Mouse (Mus musculus): ENCODE data around the gene Gm20532.

Gm20532 gene

DNA sequence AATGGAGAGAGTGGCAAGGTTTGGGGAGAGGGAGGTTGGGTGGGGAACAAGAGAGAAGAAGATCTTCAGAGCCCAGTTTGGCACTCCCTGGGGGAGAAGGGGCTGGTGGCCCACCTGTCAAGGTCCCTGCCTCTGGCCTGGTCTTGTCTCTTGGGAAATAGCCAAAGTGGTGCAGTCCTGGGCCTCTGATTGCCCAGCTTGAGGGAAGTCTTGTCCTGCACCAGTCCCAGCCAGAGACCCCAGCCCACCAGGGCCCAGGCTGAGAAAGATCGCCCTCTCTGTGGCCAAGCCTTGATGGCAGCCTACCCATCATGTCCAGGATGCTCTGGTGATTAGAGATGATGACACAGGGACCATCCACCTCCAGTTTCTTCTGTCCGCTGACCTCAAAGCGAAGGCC lies 10.5 kb downstream of the Gm20532 start:
- DNase-seq (ENCODE audit: low spot score), result no peak

DNA sequence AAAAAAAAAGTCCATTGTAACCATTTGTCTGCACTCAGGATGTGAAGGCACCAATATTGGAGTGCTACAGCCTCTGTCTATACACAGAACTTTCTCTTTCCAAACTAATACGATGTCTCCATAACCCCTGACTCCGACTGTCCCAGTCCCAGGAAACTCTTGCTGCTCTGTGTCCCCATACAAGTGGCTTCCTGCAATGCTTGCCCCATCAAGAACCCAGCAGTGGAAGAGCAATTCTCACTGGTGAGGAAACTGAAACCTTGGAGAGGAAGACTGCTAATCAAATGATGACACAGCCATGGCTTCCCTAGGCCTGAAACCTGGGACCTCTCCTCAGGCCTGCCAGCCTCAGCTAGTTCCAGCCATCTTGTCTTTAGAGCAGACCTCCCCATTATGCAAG lies 11.4 kb downstream of the Gm20532 start:
- no peak for DNase-seq (ENCODE audit: low spot score)

GRCm38 (mm10) chr2:26598462-26598861 lies 12.0 kb downstream of the Gm20532 start:
- DNase-seq (ENCODE audit: low spot score), result no peak

DNA sequence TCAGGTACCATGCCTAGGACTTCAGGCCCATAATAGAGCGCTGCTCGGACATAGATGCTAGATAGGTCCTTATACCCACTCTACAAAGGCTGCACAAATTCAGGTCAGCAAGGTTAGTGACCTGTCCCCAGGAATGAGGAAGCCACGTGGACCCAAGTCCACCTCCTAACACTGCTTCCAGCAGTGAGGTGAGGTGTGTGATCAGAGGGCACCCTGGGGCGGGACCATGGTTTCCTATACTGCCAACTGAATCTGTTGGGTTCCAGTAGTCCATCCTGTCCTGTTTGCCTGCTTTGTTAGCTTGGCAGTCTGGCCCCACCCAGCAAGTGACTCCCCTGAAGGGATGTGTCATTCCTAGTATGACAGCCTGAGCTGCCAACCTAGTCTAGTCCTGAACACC lies 13.5 kb downstream of the Gm20532 start:
- no peak for DNase-seq (ENCODE audit: low spot score)

GRCm38 (mm10) chr2:26600664-26601063 lies 14.2 kb downstream of the Gm20532 start:
- DNase-seq (ENCODE audit: low spot score), result no peak

DNA sequence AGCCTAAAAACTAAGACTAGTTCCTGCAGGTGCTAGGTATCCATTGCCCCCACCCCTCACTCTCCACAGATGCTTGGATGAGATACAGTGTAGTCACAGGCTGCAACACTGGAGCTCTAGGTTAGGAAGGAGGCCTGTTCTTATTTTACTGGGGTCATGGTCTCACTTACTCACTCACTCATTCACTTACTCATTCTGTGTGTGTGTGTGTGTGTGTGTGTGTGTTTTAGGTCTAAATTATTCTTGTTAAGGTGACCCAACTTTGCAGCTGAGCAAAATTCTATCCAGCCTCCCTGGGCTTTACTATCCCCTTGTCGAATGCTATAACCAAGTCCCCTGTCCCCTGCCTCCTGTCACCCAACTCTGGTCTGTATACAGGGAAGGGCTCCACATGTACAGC lies 15.2 kb downstream of the Gm20532 start:
- DNase-seq (ENCODE audit: low spot score), result no peak

DNA sequence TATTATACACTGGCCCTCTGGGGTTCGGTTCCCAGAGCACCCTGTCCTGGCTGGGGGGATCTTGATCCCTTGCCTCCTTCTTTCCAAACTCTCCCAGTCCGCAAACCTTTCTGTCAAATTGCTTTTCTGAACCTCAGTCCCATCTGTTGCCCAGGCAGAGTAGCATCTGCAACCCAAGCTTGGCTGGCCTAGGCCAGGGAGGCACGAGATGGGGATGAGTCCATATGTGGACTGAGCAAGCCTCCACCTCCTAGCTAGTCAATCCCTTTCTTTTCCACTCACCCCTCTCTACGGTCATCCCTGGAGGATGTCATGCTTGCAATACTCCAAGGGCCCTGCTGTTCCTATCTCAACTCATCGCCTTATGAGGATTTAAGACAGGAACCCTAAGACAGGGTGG lies 16.2 kb downstream of the Gm20532 start:
- DNase-seq (ENCODE audit: low spot score), result no peak

GRCm38 (mm10) chr2:26603159-26603558 lies 16.7 kb downstream of the Gm20532 start:
- no peak for DNase-seq (ENCODE audit: low spot score)

- DNase-seq (ENCODE audit: low spot score), result peak; percentile 86
Observed at GRCm38 (mm10) chr2:26603720-26604671, 17.6 kb downstream of the Gm20532 start, which contains the start of gene Agpat2. Gene Agpat2, minus strand, starts transcription at chr2:26604417.

- DNase-seq (ENCODE audit: low spot score), result no peak
Observed at GRCm38 (mm10) chr2:26605331-26605730, 18.9 kb downstream of the Gm20532 start.

DNA sequence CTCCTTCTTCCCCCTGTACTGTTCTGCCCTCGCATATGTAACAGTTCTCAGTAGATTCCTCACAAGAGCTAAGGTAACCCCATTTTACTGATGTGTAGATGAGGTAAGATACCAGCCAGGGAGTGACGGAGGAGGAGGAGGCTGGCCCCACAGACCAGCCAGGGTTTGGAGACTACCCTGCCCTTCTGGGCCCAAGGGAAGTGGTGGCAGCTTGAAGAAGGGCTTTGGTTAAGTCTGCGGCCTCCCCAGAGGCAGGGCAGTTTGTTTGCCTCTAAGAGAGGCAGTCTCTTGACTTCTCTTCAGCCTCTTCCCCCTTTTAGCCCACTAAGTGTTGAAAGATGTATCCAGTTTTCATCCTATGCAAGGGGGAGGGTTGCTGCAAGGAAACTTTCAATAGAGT lies 20.1 kb downstream of the Gm20532 start:
- DNase-seq (ENCODE audit: low spot score), result no peak

DNA sequence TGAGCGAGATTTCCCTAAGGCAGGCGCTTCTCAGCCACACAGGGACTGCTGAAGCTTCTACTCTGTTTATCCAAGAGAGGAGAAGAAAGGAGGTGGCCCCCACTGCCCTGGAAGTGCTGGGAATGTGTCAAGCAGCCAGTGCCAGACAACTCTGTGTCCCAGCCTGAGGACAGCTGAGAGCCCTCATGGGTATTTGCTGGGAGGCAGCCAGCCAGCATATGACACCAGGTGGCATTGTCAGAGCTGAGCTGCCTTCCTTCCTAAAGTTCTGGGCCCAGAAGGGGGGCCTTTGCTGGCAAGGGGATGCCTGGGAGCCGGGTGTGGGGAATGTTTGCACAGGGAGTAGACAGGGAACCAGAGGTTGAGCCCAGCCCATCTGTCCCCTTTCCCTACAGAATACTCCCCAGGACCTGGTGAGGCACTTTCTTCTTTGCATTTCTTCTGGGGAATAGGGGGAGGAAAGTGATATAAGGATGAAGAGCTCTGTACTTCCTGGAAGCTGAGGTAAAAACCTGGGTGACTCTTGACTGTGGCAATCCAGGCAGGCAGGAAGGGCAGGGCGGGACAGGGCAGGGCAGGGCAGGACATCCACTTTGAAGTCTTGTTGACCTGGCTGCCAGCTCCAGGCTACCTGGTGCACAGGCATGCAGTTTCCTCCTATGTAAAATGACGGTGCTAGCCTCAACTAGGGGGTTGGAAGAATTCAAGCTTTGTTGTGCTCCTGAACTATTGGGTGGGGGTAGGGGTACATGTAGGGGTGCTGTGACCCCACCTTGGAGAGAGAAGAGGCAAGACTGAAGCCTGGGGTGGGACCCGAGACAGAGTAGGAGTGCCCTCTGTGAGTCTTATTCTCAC lies 20.8 kb downstream of the Gm20532 start:
- DNase-seq (ENCODE audit: low spot score), result no peak

DNA sequence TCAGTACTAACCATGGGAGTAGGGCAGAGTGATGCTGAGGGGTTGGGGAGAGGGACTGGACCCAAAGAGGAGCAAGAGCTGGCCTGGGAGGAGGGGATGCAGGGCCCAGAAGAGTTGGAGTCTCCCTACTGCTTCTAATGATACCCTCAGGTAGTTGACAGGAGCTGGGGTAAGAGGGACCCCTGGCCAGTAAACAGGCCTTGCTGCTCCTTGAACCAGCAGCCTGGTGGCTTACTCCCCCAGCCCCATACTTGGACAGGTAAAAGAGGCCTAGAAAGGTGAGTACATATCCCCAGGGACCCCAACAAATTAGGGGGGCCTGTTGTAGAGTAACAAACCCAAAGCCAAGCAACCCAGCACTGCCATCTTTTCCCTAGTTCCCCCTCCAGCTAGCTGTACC lies 22.3 kb downstream of the Gm20532 start:
- no peak for DNase-seq (ENCODE audit: low spot score)

- DNase-seq (ENCODE audit: low spot score), result no peak
Observed at GRCm38 (mm10) chr2:26609261-26609661, 22.8 kb downstream of the Gm20532 start.

DNA sequence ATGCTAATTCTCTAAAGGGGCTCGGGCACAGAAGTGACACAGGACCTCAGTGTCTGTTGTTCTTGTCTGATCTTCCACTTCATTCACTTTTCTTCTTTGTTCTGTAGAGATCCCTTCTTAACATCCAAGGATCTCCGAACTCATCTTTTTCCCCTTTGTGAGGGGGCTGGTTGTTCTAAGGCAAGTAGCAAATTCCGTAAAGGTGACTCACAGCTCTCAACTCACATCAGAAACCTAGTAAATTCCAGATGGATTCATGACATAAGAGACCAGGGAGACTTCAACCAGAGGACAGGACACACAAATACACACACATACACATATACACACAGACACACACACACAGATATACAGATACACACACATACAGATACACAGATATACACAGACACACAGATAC lies 24.1 kb downstream of the Gm20532 start:
- DNase-seq (ENCODE audit: low spot score), result no peak

DNA sequence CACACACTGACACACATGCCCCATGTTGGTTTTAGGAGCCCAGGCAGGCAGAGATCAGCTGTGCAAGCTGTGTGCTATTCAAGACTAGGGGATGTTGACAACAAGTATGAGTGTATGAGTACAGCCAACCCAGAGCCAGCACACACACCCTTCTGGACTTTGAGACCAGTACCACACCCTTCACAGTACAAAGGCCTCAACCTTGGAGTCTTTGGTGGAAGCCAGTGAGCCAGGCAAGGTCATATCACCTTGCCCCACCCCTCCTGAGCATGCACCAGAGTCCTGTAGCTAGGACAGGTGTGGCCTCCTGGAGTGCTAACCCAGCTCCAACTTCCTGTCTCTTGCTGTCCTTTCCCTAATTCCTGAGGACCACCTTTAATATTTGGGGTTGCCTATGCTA lies 24.6 kb downstream of the Gm20532 start:
- DNase-seq (ENCODE audit: low spot score), result no peak

- DNase-seq (ENCODE audit: low spot score), result no peak
Observed at GRCm38 (mm10) chr2:26611896-26612295, 25.5 kb downstream of the Gm20532 start.

- DNase-seq (ENCODE audit: low spot score), result no peak
Observed at GRCm38 (mm10) chr2:26614903-26615302, 28.5 kb downstream of the Gm20532 start.

GRCm38 (mm10) chr2:26615459-26616124 lies 29.2 kb downstream of the Gm20532 start:
- DNase-seq (ENCODE audit: low spot score), result no peak

DNA sequence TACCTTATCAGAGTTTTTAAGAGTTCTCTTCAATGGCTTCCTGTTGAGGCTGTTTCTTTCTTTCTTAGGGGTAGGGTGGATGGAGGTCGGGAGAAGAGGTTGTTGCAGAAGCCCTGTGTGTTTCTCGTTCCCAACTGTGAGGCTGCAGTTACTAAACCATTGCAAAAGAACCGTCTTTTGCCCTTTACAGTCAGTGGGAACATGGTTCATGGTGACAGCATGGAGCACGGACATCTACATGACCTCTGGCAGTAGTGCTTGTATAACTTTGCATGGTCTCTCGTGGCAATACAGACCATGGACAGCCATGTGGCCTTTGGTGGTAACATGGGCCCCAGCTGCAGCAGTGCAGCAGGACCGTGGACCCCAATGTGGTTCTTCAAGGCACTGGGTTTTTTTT lies 30.9 kb downstream of the Gm20532 start:
- DNase-seq (ENCODE audit: low spot score), result no peak

DNA sequence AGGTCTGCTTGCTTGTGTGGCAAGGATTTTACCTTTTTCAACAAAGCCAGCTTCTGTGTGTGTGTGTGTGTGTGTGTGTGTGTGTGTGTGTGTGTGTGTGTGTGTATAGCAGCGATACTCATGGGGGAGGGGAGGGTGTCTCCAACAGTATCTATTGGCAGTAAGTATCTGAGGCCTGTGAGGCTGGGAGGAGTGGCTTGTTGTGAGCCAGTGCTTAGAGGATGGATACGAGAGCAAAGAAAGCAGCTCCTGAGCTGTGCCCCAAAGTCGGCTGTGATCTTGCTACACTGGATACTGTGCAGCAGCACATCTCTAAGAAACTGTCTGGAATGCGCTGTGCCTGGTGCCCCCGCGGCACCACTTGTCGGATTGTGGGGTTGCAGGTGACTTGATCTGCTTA lies 31.5 kb downstream of the Gm20532 start:
- DNase-seq (ENCODE audit: low spot score), result no peak

DNA sequence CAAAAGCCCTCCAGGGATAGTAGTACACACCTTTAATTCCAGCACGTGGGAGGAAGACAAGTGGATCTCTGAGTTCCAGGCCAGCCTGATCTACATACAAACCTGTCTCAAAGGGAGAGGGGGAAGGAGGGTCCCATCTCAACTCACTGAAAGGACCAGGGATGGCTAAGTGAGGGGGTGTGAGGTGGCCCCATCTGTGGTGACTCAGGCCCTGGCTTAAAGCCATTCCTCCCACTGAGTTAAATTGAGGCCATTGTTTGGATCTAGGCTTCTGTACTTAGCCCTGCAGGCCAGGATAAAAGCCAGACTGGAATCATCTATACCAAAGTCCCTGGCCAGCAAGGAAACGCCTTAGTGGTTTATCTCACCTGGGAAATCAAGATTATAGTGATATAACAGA lies 34.8 kb downstream of the Gm20532 start:
- DNase-seq (ENCODE audit: low spot score), result no peak
